Mouse (Mus musculus): ENCODE results near the gene Antxr2. TPM values are rescaled to one million over a fixed set of nuclear protein-coding genes. Genes with fewer than 3 reads are reported as not detected.

Antxr2 gene
- polyA plus RNA-seq, 1 experiment = 23.1 TPM

GRCm38 (mm10) chr5:97857101-97857500 lies 173.7 kb downstream of the Antxr2 start:
- Histone ChIP-seq H3K79me2 (ENCODE audit: control insufficient read depth, insufficient read depth) (no peaks in the 10 kb centered on the region), H3K4me2 (ENCODE audit: low read depth) (no peak overlapping the region), H3ac (ENCODE audit: control insufficient read depth, insufficient read length) (no peak overlapping the region), H3K4me3 (no peak overlapping the region), H3K27me3 (ENCODE audit: control insufficient read depth, insufficient read depth, insufficient read length) (no peaks in the 10 kb centered on the region), H3K36me3 (ENCODE audit: control insufficient read depth, insufficient read depth) (no peaks in the 10 kb centered on the region)
- TF ChIP-seq REST (IDR thresholded peaks at IDR 0.05; ENCODE audit: insufficient read depth, insufficient read length) (no peak), USF1 (IDR thresholded peaks at IDR 0.05; ENCODE audit: low read depth) (no peak), TCF12 (IDR thresholded peaks at IDR 0.05; ENCODE audit: insufficient read depth, poor library complexity, severe bottlenecking) (no peak), POLR2AphosphoS2 (IDR thresholded peaks at IDR 0.05; ENCODE audit: insufficient read length, low read depth) (no peak), MYOG (IDR thresholded peaks at IDR 0.05; ENCODE audit: control insufficient read depth in 1 of 3, insufficient read depth in 1 of 3, insufficient read length in 2 of 3, low read depth in 2 of 3) (no peak), SRF (IDR thresholded peaks at IDR 0.05; ENCODE audit: control insufficient read depth, insufficient read length, low read depth) (no peak), MAX (IDR thresholded peaks at IDR 0.05; ENCODE audit: low read depth) (no peak), MYOD1 (IDR thresholded peaks at IDR 0.05; ENCODE audit: control insufficient read depth in 1 of 3, insufficient read length in 2 of 3, low read depth in 2 of 3) (no peak)

- no peak for TF ChIP-seq SRF (IDR thresholded peaks at IDR 0.05; ENCODE audit: control insufficient read depth, insufficient read length, low read depth)
- TF ChIP-seq TCF12 (IDR thresholded peaks at IDR 0.05; ENCODE audit: insufficient read depth, poor library complexity, severe bottlenecking) = no peak
- TF ChIP-seq POLR2A (IDR thresholded peaks at IDR 0.05; ENCODE audit: insufficient read length, low read depth) = no peak
- no peak for TF ChIP-seq USF1 (IDR thresholded peaks at IDR 0.05; ENCODE audit: low read depth)
- TF ChIP-seq MYOG (IDR thresholded peaks at IDR 0.05; ENCODE audit: control insufficient read depth in 1 of 3, insufficient read depth in 1 of 3, insufficient read length in 2 of 3, low read depth in 2 of 3) = no peak
- no peak for TF ChIP-seq MYOD1 (IDR thresholded peaks at IDR 0.05; ENCODE audit: control insufficient read depth in 1 of 3, insufficient read length in 2 of 3, low read depth in 2 of 3)
- no peak for TF ChIP-seq E2F4 (IDR thresholded peaks at IDR 0.05; ENCODE audit: insufficient read depth)
- no peak for TF ChIP-seq POLR2AphosphoS2 (IDR thresholded peaks at IDR 0.05; ENCODE audit: insufficient read length, low read depth)
- TF ChIP-seq CEBPB (IDR thresholded peaks at IDR 0.05; ENCODE audit: insufficient read depth, poor library complexity, severe bottlenecking) = no peak
- TF ChIP-seq TCF3 (IDR thresholded peaks at IDR 0.05; ENCODE audit: insufficient read length, low read depth) = no peak
- no peak for TF ChIP-seq MAX (IDR thresholded peaks at IDR 0.05; ENCODE audit: low read depth)
- TF ChIP-seq REST (IDR thresholded peaks at IDR 0.05; ENCODE audit: insufficient read depth, insufficient read length) = no peak
- Histone ChIP-seq H3K4me3 (no peak overlapping the region), H3K79me2 (ENCODE audit: control insufficient read depth, insufficient read depth) (no peaks in the 10 kb centered on the region)
These were observed 178.7 kb downstream of the Antxr2 start for GRCm38 (mm10) chr5:97851981-97852748.

GRCm38 (mm10) chr5:97847204-97847895 lies 183.5 kb downstream of the Antxr2 start:
- Histone ChIP-seq H3K36me3 (ENCODE audit: control insufficient read depth, insufficient read depth) (no peaks in the 10 kb centered on the region), H3K4me2 (ENCODE audit: low read depth) (no peak overlapping the region), H3K27me3 (ENCODE audit: control insufficient read depth, insufficient read depth, insufficient read length) (no peaks in the 10 kb centered on the region), H3K79me2 (ENCODE audit: control insufficient read depth, insufficient read depth) (no peaks in the 10 kb centered on the region), H3K4me3 (no peak overlapping the region), H3ac (ENCODE audit: control insufficient read depth, insufficient read length) (no peak overlapping the region)
- no peak for TF ChIP-seq USF1 (IDR thresholded peaks at IDR 0.05; ENCODE audit: low read depth)
- no peak for TF ChIP-seq TCF12 (IDR thresholded peaks at IDR 0.05; ENCODE audit: insufficient read depth, poor library complexity, severe bottlenecking)
- TF ChIP-seq E2F4 (IDR thresholded peaks at IDR 0.05; ENCODE audit: insufficient read depth) = no peak
- TF ChIP-seq MYOG (IDR thresholded peaks at IDR 0.05; ENCODE audit: control insufficient read depth in 1 of 3, insufficient read depth in 1 of 3, insufficient read length in 2 of 3, low read depth in 2 of 3) = no peak
- no peak for TF ChIP-seq REST (IDR thresholded peaks at IDR 0.05; ENCODE audit: insufficient read depth, insufficient read length)
- no peak for TF ChIP-seq POLR2A (IDR thresholded peaks at IDR 0.05; ENCODE audit: insufficient read length, low read depth)
- no peak for TF ChIP-seq CEBPB (IDR thresholded peaks at IDR 0.05; ENCODE audit: insufficient read depth, poor library complexity, severe bottlenecking)
- no peak for TF ChIP-seq MYOD1 (IDR thresholded peaks at IDR 0.05; ENCODE audit: control insufficient read depth in 1 of 3, insufficient read length in 2 of 3, low read depth in 2 of 3)
- TF ChIP-seq TCF3 (IDR thresholded peaks at IDR 0.05; ENCODE audit: insufficient read length, low read depth) = no peak
- no peak for TF ChIP-seq MAX (IDR thresholded peaks at IDR 0.05; ENCODE audit: low read depth)
- TF ChIP-seq POLR2AphosphoS2 (IDR thresholded peaks at IDR 0.05; ENCODE audit: insufficient read length, low read depth) = no peak
- TF ChIP-seq SRF (IDR thresholded peaks at IDR 0.05; ENCODE audit: control insufficient read depth, insufficient read length, low read depth) = no peak

More at GRCm38 (mm10) chr5:97851981-97852748, 178.7 kb downstream of the Antxr2 start:
- Histone ChIP-seq H3ac (ENCODE audit: control insufficient read depth, insufficient read length) (no peak overlapping the region), H3K36me3 (ENCODE audit: control insufficient read depth, insufficient read depth) (no peaks in the 10 kb centered on the region), H3K4me2 (ENCODE audit: low read depth) (no peak overlapping the region), H3K27me3 (ENCODE audit: control insufficient read depth, insufficient read depth, insufficient read length) (no peaks in the 10 kb centered on the region)

GRCm38 (mm10) chr5:97846503-97846902 lies 184.3 kb downstream of the Antxr2 start:
- no peaks in the 10 kb centered on the region for H3K27me3 ChIP-seq (ENCODE audit: control insufficient read depth, insufficient read depth, insufficient read length)
- H3K79me2 ChIP-seq (ENCODE audit: control insufficient read depth, insufficient read depth) = no peaks in the 10 kb centered on the region
- TF ChIP-seq USF1 (IDR thresholded peaks at IDR 0.05; ENCODE audit: low read depth) = peak; percentile 50
- no peak for TF ChIP-seq MAX (IDR thresholded peaks at IDR 0.05; ENCODE audit: low read depth)
- H3K4me3 ChIP-seq = no peak overlapping the region
- no peaks in the 10 kb centered on the region for H3K36me3 ChIP-seq (ENCODE audit: control insufficient read depth, insufficient read depth)
- H3K4me2 ChIP-seq (ENCODE audit: low read depth) = no peak overlapping the region
- no peak overlapping the region for H3ac ChIP-seq (ENCODE audit: control insufficient read depth, insufficient read length)
